Mouse (Mus musculus): Measurements from ENCODE around the gene Omt2b.

GRCm38 (mm10) chr9:78374885-78375389 lies 47.5 kb downstream of the Omt2b start:
- TF ChIP-seq POLR2A (IDR thresholded peaks at IDR 0.05; ENCODE audit: low read depth, low read length) (no peak), CTCF (IDR thresholded peaks at IDR 0.05; ENCODE audit: extremely low read depth, insufficient read depth, insufficient read length, insufficient replicate concordance) (no peak)

Measured in spleen, adult 2 months (tissue).